Mouse (Mus musculus) naive thymus-derived CD4-positive, alpha-beta T cell, adult 5 months (primary cell): ENCODE data around the gene D930020B18Rik. TPM values are rescaled to one million over a fixed set of nuclear protein-coding genes. Genes with fewer than 3 reads are reported as not detected.

Source experiments
- polyA plus RNA-seq: library from polyadenylated mRNA; unstranded; fragments of 100-300 nt; shearing (Covaris generic); gene quantifications from one replicate; pipeline ENCODE4 v1.2.1, GENCODE M21; 2017

D930020B18Rik gene
- polyA plus RNA-seq = not detected

DNA sequence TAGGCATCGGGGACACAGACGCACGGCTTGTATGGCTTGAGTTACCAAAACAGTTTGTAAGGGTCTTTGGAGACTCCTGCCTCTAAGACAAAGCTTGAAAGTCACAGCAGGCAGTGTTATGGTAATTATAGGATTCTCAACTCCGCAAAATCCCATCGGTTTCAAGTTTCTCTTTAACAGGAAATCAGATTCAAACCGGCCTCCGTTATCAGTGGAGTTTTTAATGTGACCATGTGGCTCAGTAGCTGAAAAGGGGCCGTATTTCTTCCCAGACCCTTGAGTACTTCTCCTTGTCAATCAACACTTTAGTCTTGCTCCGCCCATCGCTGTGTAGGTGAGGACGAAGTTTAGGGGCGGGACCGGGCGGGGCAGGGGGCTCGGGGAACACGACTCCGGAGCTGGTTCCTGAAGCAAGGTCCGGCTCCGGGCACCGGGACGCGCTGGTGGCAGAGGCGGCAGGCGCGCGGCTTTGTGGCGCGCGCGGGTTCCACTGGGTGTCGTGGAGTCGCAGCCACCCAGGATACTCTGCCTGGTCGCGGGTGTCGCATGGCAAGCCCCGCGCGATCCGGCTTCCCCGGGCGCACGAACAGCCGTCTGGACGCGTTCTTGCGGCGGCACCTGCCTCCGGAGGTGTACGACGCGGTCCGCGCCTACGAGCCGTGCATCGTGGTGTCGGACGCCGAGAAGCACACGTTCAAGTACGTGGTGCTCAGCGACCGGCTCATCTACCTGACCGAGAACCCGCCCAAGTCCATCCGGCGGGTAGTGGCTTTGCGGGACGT is at the start of gene D930020B18Rik:
Gene D930020B18Rik (plus strand): TSS at position 317 of the 782 bp plus-strand sequence.

DNA sequence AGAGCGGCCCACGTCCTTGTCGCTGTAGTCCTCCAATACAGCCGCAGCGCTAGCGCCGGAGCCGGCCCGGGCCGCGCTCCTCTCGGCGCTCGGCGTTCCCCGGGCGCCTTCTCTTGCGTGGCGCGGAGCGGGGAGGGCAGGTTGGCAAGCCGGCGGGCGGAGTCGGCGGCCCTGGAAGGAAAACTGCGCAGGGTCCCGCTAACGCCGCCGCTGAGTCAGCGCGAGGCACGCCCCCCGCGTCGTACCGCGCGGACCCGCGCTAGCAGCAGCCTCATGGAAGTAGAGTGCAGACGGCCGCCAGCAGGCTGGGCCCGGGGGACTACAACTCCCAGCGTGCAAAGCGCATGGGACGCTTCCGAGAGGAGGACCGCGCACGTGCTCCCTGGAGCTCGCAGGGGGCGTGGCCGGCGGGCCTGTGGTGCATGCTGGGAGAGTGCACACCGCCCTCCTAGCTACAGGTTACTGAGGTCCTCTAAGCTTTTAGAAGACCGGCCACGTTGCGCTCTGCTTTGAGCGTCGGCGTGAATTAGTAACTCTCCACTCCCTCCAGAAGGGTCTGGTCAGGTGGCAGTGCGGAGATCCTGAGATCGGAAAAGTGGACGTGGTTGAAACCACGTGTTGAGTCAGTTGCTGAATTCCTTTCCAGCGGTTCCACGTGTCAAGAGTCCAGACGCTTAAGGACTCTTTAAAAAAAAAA is 15.1 kb upstream of the D930020B18Rik start, which contains the start of gene Xpot:
Gene Xpot (minus strand): TSS at position 147 of the 697 bp plus-strand sequence.

DNA sequence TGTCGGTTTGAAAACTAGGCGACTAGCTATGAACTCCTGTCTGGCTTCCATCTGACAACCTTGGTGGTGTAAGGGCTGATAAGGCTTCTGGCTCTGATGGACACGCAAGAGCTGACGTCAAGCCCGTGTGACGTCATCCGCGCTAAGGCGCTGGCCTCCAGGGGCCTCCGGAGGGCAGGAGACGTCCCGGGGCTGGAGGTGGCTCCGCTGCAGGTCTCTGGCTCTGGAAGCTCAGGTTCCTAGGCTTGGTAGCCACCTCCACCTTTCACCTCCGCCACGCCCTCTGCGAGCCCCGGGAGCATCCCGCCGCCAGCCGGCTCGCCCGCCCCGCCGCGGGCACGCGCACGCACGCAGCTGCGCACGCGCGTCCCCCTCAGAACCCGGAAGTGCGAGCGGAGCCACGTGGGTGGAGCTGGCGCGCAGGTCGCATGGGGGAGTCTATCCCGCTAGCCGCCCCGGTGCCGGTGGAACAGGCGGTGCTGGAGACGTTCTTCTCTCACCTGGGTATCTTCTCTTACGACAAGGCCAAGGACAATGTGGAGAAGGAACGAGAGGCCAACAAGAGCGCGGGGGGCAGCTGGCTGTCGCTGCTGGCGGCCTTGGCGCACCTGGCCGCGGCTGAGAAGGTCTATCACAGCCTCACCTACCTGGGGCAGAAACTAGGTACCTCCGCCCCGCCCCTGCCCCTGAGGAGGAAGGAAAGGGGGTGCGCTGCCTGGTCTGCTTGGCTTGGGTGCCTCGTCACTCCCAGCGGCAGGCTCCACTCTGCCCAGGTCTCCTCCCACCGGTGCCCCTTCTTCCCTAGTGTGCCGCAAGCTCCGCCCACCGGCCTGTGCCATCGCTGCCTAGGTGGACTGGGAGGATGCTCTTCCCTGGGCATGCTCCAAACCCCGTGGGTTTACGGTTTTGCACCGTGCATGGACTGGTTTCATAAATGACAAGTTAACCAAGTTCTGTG is 98.4 kb downstream of the D930020B18Rik start, which contains the start of gene BC048403:
Gene BC048403 (plus strand): TSS at position 390 of the 958 bp plus-strand sequence.

Other genes with a start within 250 kb of the D930020B18Rik start
- 118 TPM for gene Rassf3, start 165.2 kb upstream of the D930020B18Rik start, polyA plus RNA-seq
- 77.0 TPM for gene Tbk1, start 54.8 kb upstream of the D930020B18Rik start, polyA plus RNA-seq
- 41.6 TPM for gene Xpot, start 15.3 kb upstream of the D930020B18Rik start, polyA plus RNA-seq
- 4.4 TPM for gene BC048403, start 98.3 kb downstream of the D930020B18Rik start, polyA plus RNA-seq